Mouse (Mus musculus): ENCODE measurements around the gene Rpl3. TPM values are rescaled to one million over a fixed set of nuclear protein-coding genes. Genes with fewer than 3 reads are reported as not detected.

Rpl3 gene
- polyA plus RNA-seq, 1 experiment: 680 TPM

DNA sequence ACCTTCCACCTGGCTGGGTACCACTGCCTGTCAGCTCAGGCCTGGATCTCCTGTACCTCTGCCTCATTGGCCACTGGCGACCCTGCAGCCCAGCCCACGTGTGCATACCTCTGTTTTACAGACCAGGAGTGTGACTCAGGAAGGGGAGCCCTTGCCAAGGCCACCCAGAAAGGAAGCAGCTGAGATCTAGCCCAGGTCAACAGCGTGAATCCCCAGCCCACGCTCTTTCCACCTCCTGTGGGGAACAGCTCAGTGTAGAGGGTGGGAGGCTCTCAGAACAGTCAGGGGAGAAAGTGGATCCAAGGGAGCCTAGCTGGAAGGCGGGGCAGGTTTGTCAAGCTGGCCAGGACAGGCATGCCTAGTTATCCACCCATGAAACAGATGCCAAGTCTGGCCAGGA is 28.8 kb downstream of the Rpl3 start:
- H3K4me1 ChIP-seq (ENCODE audit: control insufficient read depth, insufficient read depth, low read length): peaks cover 2% of the 10 kb centered on the region; the same call in 1 of the 2 replicates
- TF ChIP-seq POLR2A (IDR thresholded peaks at IDR 0.05; ENCODE audit: extremely low read depth, insufficient read depth, low read length) (no peak), CTCF (IDR thresholded peaks at IDR 0.05; ENCODE audit: extremely low read depth, insufficient read depth, low read length) (no peak)
- no peak overlapping the region for H3K4me3 ChIP-seq (ENCODE audit: insufficient read depth, low read length)
- H3K27ac ChIP-seq (ENCODE audit: insufficient read depth, low read length): no peak overlapping the region

DNA sequence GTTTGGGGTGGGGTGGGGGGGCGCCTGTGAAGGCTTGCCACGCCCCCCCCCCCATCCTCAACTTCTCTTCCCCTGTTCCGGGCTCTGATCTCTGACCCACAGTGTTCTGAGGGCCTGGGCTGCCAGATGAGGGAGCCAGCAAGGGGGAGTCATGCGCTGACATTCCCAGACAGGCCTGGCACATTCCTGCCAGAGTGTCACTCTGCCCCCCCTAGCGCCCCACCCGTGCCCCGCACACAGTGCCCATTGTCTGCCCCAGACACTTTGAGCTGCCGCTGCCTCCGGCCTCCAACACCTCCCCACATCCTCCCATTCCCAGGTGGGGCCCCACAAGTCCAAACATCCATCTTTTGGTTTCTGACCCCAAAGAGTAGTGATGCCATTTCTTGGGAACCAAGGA is 29.3 kb downstream of the Rpl3 start:
- no peak overlapping the region for H3K4me3 ChIP-seq (ENCODE audit: insufficient read depth, low read length)
- TF ChIP-seq POLR2A (IDR thresholded peaks at IDR 0.05; ENCODE audit: extremely low read depth, insufficient read depth, low read length) (no peak), CTCF (IDR thresholded peaks at IDR 0.05; ENCODE audit: extremely low read depth, insufficient read depth, low read length) (no peak)
- H3K27ac ChIP-seq (ENCODE audit: insufficient read depth, low read length): no peak overlapping the region
- peaks cover 2% of the 10 kb centered on the region; the same call in 1 of the 2 replicates for H3K4me1 ChIP-seq (ENCODE audit: control insufficient read depth, insufficient read depth, low read length)

GRCm38 (mm10) chr15:80061071-80061550 is 30.6 kb downstream of the Rpl3 start:
- Histone ChIP-seq H3K4me3 (ENCODE audit: insufficient read depth, low read length) (no peak overlapping the region), H3K4me1 (ENCODE audit: control insufficient read depth, insufficient read depth, low read length) (peaks cover 2% of the 10 kb centered on the region; the same call in 1 of the 2 replicates), H3K27ac (ENCODE audit: insufficient read depth, low read length) (no peak overlapping the region)
- no peak for TF ChIP-seq POLR2A (IDR thresholded peaks at IDR 0.05; ENCODE audit: extremely low read depth, insufficient read depth, low read length)
- TF ChIP-seq CTCF (IDR thresholded peaks at IDR 0.05; ENCODE audit: extremely low read depth, insufficient read depth, low read length): no peak

DNA sequence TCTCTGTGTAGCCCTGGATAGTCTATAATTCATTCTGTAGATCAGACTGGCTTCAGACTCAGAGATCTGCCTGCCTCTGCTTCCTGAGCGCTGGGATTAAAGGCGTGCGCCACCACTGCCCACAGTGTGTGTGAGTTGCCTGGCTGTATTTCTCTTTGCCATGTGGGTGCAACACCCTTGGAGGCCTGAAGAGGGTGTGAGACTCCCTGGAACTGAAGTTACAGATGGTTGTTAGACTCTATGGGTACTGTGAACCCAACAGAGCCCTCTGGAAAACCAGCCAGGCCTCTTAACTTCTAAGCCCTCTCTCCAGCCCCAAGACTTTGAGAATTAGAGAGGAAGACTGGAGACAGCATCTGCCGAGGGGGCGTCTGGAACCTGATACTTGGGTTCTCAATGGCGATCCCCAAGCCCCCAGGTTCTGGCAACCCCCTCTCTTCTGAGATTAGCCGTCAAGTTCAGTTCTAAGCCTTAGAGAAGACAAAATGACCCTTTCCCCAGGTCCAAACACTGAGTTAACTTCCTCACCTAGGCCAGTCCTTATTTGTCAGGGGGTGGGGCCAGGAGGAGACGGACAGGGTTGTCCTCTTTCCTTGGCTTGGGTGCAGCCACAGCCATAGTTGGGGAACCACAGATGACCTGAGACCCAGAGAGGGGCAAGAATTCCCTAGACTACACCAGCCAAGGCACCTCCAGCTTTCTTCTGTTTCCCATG is 31.2 kb downstream of the Rpl3 start:
- TF ChIP-seq CTCF (IDR thresholded peaks at IDR 0.05; ENCODE audit: extremely low read depth, insufficient read depth, low read length) (no peak), POLR2A (IDR thresholded peaks at IDR 0.05; ENCODE audit: extremely low read depth, insufficient read depth, low read length) (no peak)
- Histone ChIP-seq H3K4me3 (ENCODE audit: insufficient read depth, low read length) (no peak overlapping the region), H3K27ac (ENCODE audit: insufficient read depth, low read length) (no peak overlapping the region), H3K4me1 (ENCODE audit: control insufficient read depth, insufficient read depth, low read length) (peaks cover 2% of the 10 kb centered on the region; the same call in 1 of the 2 replicates)

- H3K27ac ChIP-seq (ENCODE audit: insufficient read depth, low read length): no peak overlapping the region
- H3K4me3 ChIP-seq (ENCODE audit: insufficient read depth, low read length): no peak overlapping the region
- TF ChIP-seq CTCF (IDR thresholded peaks at IDR 0.05; ENCODE audit: extremely low read depth, insufficient read depth, low read length) (no peak), POLR2A (IDR thresholded peaks at IDR 0.05; ENCODE audit: extremely low read depth, insufficient read depth, low read length) (no peak)
- peaks cover 2% of the 10 kb centered on the region; the same call in 1 of the 2 replicates for H3K4me1 ChIP-seq (ENCODE audit: control insufficient read depth, insufficient read depth, low read length)
These were observed 32.1 kb downstream of the Rpl3 start for GRCm38 (mm10) chr15:80059606-80060005.

- no peak for TF ChIP-seq CTCF (IDR thresholded peaks at IDR 0.05; ENCODE audit: extremely low read depth, insufficient read depth, low read length)
- TF ChIP-seq POLR2A (IDR thresholded peaks at IDR 0.05; ENCODE audit: extremely low read depth, insufficient read depth, low read length): no peak
- Histone ChIP-seq H3K4me3 (ENCODE audit: insufficient read depth, low read length) (no peak overlapping the region), H3K27ac (ENCODE audit: insufficient read depth, low read length) (no peak overlapping the region), H3K4me1 (ENCODE audit: control insufficient read depth, insufficient read depth, low read length) (peaks cover 1% of the 10 kb centered on the region; the same call in 1 of the 2 replicates)
These were observed 33.5 kb downstream of the Rpl3 start for GRCm38 (mm10) chr15:80058151-80058550.

GRCm38 (mm10) chr15:80054034-80054710 is 37.5 kb downstream of the Rpl3 start:
- Histone ChIP-seq H3K4me1 (ENCODE audit: control insufficient read depth, insufficient read depth, low read length) (no peaks in the 10 kb centered on the region), H3K4me3 (ENCODE audit: insufficient read depth, low read length) (no peak overlapping the region), H3K27ac (ENCODE audit: insufficient read depth, low read length) (no peak overlapping the region)
- TF ChIP-seq POLR2A (IDR thresholded peaks at IDR 0.05; ENCODE audit: extremely low read depth, insufficient read depth, low read length): no peak
- no peak for TF ChIP-seq CTCF (IDR thresholded peaks at IDR 0.05; ENCODE audit: extremely low read depth, insufficient read depth, low read length)

- Histone ChIP-seq H3K4me1 (ENCODE audit: control insufficient read depth, insufficient read depth, low read length) (no peaks in the 10 kb centered on the region), H3K4me3 (ENCODE audit: insufficient read depth, low read length) (no peak overlapping the region), H3K27ac (ENCODE audit: insufficient read depth, low read length) (no peak overlapping the region)
- TF ChIP-seq CTCF (IDR thresholded peaks at IDR 0.05; ENCODE audit: extremely low read depth, insufficient read depth, low read length) (no peak), POLR2A (IDR thresholded peaks at IDR 0.05; ENCODE audit: extremely low read depth, insufficient read depth, low read length) (no peak)
These were observed 38.2 kb downstream of the Rpl3 start for GRCm38 (mm10) chr15:80053381-80054033.

DNA sequence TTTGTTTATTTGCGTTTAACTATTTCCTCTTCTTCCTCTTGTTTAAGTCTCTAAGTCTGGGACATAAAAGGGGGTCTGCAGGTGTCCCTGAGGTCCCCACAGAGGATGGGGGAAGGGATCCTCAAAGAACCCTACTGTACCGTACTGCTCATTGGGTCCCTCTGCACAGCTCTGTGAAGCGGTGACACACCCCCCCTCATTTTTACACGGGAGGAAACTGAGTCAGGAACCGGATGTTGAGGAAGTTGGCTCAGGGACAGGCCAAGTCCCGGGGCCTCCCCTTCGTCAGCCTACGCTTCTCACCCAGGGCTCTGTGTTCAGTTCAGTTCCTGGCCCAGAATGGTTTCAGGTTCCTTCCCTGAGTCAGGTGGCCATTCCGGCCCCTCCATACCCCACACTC is 39.9 kb downstream of the Rpl3 start:
- Histone ChIP-seq H3K4me1 (ENCODE audit: control insufficient read depth, insufficient read depth, low read length) (no peaks in the 10 kb centered on the region), H3K27ac (ENCODE audit: insufficient read depth, low read length) (no peak overlapping the region), H3K4me3 (ENCODE audit: insufficient read depth, low read length) (no peak overlapping the region)
- no peak for TF ChIP-seq CTCF (IDR thresholded peaks at IDR 0.05; ENCODE audit: extremely low read depth, insufficient read depth, low read length)
- TF ChIP-seq POLR2A (IDR thresholded peaks at IDR 0.05; ENCODE audit: extremely low read depth, insufficient read depth, low read length): no peak
